Mouse (Mus musculus): ENCODE results near the gene Fam221b. TPM values are rescaled to one million over a fixed set of nuclear protein-coding genes. Genes with fewer than 3 reads are reported as not detected.

The Fam221b gene
- polyA plus RNA-seq, 1 experiment from 2014 or later: 2.4 TPM

DNA sequence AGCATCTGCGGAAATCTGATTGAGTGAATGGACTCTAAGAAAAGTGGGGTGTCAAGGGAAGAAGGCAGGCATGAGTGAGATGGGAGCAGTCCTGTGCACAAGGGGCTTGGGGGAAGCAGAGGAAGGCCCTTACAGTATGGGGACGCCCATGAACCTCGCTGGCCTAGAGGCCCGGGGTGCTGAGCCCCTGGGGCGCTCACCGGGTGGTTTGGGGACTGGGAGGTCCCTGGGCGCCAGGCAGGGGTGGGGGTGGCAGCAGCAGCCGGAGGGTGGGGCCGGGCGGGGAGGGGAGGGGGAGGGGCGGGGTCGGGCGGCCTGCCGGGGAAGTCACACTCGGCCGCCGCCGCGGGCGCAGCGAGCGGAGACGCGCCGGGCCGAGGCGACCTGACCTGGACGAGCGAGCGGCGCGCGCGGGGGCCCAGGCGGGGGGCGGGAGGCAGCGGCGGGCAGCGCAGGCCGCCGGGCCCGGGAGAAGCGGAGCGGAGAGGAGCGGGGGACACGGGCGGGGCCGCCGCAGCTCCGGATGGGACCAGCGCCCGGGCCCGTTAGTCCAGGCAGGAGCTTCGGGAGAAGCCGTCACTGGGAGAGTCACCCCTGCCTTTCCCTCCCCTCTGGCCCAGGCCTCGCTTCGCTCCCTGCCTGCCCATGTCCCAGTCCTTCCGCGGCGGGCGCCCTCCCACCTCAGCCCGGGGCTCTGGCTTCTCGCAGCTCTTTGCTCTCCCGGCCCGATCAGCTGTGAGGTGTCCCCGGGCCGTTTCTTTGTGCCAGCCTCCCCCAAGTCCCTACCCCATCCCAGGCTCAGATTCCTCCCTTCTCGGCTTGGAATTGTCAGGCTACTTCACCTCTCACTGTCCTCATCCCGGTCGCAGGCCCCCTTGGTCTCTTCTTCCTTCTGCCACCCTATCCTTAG lies 37.6 kb downstream of the Fam221b start, which contains the start of gene Npr2:
Npr2 (plus strand) TSS at position 890 of the 910 bp plus-strand sequence.
- ATAC-seq (ENCODE audit: low read depth): peak; percentile 66
- Histone ChIP-seq H3K9ac (peak within 1 kb of the TSS; percentile 92), H3K4me2 (peak within 1 kb of the TSS; percentile 86), H3K9me3 (no peaks in the 10 kb centered on the region), H3K4me3 (peak within 1 kb of the TSS; percentile 64), H3K4me1 (replicated peaks) (peaks cover 61% of the 10 kb centered on the region), H3K27ac (replicated peaks) (peak within 1 kb of the TSS; percentile 95), H3K36me3 (no peaks in the 10 kb centered on the region), H3K27me3 (no peaks in the 10 kb centered on the region)
- WGBS: 1% methylated on average over 28 of the region's 70 CpGs

DNA sequence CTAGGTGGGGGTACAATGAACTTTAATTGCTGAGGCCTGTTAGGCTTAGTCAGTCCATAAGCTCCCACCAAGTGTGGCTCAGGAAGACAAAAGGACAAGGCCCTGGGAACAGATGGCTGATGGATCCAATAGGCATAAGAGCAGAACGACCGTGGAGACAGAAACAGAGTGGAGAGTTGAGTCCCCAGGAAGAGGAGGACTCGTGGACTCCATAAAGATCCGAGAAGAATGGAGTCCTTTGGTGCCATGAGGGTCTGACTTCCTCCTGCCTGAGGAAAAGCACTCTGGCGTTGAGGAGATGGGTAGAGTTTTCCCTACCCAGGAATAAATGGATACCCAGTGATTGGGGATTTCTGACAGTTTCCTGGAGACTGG lies 38.3 kb downstream of the Fam221b start:
- peak; percentile 24 for ATAC-seq (ENCODE audit: low read depth)
- 12% methylated on average over 5 of the region's 5 CpGs for WGBS
- peak overlapping the region; percentile 92; the same call in 1 of the 2 replicates for H3K9ac ChIP-seq

DNA sequence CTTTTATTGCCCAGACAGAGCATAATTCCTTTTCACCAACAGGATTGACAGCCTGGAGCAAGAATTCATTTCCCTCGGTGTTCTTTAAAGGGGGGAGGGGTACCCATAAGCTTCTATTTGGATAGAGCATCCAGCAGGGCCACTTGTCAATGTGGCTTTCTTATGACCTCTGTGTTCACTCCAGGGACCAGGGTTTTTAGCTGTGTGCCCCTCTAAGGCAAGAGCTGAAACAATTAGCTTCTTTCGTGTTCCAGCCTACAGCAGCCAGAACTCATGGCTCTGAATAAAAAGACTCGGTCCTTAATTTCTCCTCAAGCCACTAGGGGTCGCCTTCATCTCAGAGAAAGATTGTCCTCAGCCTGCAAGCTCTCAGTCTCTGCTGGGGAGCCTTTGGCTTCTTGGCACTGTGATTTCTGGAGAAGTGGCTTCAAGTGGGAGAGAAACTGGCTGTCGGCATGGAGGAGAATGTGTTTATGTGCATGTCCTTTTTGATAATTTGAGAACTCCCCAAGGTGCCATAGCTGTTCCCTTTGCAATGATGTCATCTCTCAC lies 38.8 kb downstream of the Fam221b start:
- peak overlapping the region; percentile 60 for H3K9ac ChIP-seq
- peak; percentile 55 for ATAC-seq (ENCODE audit: low read depth)
- peak overlapping the region; percentile 86 for H3K4me2 ChIP-seq
- H3K36me3 ChIP-seq: no peaks in the 10 kb centered on the region
- peaks cover 51% of the 10 kb centered on the region for H3K4me1 ChIP-seq (replicated peaks)
- 1% methylated on average over 5 of the region's 5 CpGs for WGBS
- peaks cover 6% of the 10 kb centered on the region for H3K9me3 ChIP-seq
- peak overlapping the region; percentile 95 for H3K27ac ChIP-seq (replicated peaks)
- no peak overlapping the region for H3K4me3 ChIP-seq
- no peaks in the 10 kb centered on the region for H3K27me3 ChIP-seq

More for the DNA sequence above, 38.3 kb downstream of the Fam221b start:
- H3K9me3 ChIP-seq: peaks cover under 1% of the 10 kb centered on the region; the same call in 1 of the 2 replicates
- no peaks in the 10 kb centered on the region for H3K36me3 ChIP-seq
- peak overlapping the region; percentile 95 for H3K27ac ChIP-seq (replicated peaks)
- peak overlapping the region; percentile 86 for H3K4me2 ChIP-seq
- no peaks in the 10 kb centered on the region for H3K27me3 ChIP-seq
- H3K4me3 ChIP-seq: peak overlapping the region; percentile 64
- peaks cover 57% of the 10 kb centered on the region for H3K4me1 ChIP-seq (replicated peaks)

DNA sequence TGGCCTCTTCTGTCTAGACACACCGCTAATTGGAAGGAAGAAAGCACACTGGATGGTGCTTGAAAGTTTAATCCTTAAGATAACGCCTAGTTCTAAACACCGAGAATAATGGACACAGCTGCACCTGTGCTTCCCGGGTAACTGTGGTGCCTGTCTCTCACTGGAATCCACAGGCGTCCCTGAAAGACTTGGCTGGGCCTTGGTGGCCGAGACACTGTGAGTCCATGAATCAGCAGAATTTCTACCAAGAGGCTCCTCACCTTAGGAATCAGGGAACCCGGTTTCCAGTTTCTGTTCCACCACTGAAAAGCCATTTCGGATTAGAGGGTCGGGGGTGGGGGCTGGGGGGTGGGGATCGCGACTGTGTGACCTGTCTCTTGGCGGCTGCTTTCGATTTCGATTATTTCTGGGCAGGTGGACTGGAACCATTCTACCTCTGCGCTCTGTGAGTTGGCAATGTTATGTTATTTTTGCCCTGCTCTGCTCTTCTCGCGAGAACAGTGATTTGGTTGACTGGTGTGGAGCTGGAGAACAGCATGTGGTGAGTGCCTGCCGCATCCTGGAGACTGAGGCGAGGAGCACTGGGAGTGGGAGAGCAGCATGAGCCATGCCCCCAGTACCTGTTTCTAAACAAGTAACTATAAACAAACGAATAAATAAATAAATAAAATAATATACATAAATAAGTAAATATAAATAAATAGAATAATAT lies 39.7 kb downstream of the Fam221b start:
- Histone ChIP-seq H3K27ac (replicated peaks) (no peak overlapping the region; the same call in 1 of the 2 replicates), H3K36me3 (no peaks in the 10 kb centered on the region), H3K4me2 (peak overlapping the region; percentile 6; the same call in 1 of the 2 replicates), H3K9me3 (peaks cover 10% of the 10 kb centered on the region), H3K9ac (no peak overlapping the region), H3K4me1 (replicated peaks) (peaks cover 43% of the 10 kb centered on the region), H3K4me3 (no peak overlapping the region), H3K27me3 (no peaks in the 10 kb centered on the region)
- ATAC-seq (ENCODE audit: low read depth): no peak
- 42% methylated on average over 20 of the region's 20 CpGs for WGBS

DNA sequence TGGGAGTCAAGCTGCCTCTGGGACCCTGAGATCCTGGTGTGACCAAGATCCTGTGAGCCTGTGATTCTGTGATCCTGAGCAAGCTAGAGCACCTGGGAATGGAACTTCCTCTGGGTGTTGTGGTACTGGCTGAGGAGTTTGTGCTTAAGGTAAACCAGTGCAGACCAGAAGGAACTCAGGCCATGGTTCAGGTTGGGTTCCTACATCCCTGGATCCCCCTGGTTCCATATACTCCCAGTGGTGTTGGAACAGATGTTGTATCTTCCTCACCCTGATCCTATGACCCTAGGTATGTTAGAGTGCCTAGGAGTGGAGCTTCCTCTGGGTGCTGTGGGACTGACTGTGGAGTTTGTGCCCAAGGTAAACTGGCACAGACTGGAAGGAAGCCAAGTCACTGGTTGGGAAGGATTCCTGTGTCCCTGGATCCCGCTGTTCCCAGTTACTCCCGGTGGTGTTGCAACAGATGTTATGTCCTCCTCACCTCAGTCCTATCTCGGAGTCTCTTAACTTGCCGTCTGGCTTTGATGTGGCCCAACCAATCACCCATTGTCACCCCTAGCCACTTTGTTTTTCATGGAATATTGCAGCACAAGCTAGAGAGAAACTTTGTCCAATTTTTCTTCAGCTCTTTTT lies 48.7 kb downstream of the Fam221b start:
- ATAC-seq (ENCODE audit: low read depth): no peak
- Histone ChIP-seq H3K27ac (replicated peaks) (no peak overlapping the region), H3K36me3 (no peaks in the 10 kb centered on the region), H3K4me3 (no peak overlapping the region), H3K4me1 (replicated peaks) (no peaks in the 10 kb centered on the region), H3K4me2 (no peak overlapping the region), H3K9me3 (peaks cover 6% of the 10 kb centered on the region), H3K9ac (no peak overlapping the region), H3K27me3 (no peaks in the 10 kb centered on the region)
- 85% methylated on average over 4 of the region's 4 CpGs for WGBS

DNA sequence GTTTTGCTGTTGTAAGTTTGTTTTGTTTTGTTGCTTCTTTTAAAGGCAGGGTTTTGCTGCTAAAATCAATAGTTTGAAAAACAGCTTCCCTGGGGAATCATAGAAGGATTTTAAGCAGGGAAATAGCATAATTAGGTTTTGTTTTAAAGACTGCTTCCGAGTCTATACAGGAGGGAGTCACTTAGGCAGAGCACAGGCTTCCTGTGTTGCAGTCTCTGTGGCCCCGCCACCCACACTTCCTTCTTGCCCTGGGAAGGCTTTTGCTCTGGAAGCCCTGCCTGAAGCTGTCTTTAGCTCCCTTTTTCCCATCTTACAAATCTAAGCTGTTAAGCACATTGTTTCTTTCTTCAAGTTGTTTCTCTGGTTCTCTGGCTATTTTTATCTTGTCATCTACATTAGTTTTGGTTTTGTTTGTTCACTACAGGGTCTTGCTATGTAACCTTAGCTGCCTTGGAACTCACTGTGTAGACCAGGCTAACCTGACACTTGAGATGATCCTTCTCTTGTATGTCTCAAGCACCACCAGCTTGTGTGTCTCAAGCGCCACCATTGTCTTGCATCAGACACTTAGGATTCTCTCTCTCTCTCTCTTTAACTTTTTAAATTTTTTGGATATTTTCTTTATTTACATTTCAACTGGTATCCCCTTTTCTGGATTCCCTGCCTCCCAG lies 55.8 kb downstream of the Fam221b start:
- H3K4me2 ChIP-seq: no peak overlapping the region
- 71% methylated on average over 3 of the region's 3 CpGs for WGBS

DNA sequence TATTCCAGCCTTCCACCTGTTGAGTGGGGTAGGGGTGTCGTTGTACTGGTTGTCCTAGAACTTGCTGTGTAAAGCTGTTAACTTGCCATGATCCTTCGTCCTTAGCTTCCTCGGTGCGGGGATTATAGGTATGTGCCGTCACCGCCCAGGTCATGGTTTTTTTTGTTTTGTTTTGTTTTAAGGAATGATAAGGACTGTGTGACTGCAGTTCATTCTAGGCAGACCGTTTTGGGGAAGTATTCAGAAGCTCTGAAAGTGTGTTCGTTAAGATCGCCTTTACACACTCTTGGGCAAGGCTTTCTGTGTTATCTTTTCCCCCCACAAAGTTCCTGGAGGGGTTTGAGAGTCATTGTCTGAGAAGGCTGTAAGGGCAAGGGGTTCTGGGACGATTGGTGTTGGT lies 56.4 kb downstream of the Fam221b start:
- Histone ChIP-seq H3K27me3 (no peaks in the 10 kb centered on the region), H3K27ac (replicated peaks) (no peak overlapping the region), H3K36me3 (no peaks in the 10 kb centered on the region), H3K4me2 (no peak overlapping the region), H3K9me3 (no peaks in the 10 kb centered on the region), H3K9ac (no peak overlapping the region), H3K4me1 (replicated peaks) (no peaks in the 10 kb centered on the region), H3K4me3 (no peak overlapping the region)
- WGBS: 75% methylated on average over 10 of the region's 10 CpGs
- no peak for ATAC-seq (ENCODE audit: low read depth)

More for the DNA sequence above, 55.8 kb downstream of the Fam221b start:
- H3K4me3 ChIP-seq: no peak overlapping the region
- H3K4me1 ChIP-seq (replicated peaks): no peaks in the 10 kb centered on the region
- ATAC-seq (ENCODE audit: low read depth): no peak
- H3K36me3 ChIP-seq: no peaks in the 10 kb centered on the region
- H3K9me3 ChIP-seq: no peaks in the 10 kb centered on the region
- no peak overlapping the region for H3K27ac ChIP-seq (replicated peaks)
- H3K27me3 ChIP-seq: no peaks in the 10 kb centered on the region
- no peak overlapping the region for H3K9ac ChIP-seq

Small RNAs within 50 kb of the gene (microRNA-seq; reads per million reads assigned to microRNA genes)
- gene Gm25262: not detected

Other genes with a start within 250 kb of the Fam221b start
- 0.32 and 0.59 TPM in 2 replicates for gene Fam166b, start 240.0 kb downstream of the Fam221b start, polyA plus RNA-seq (2015; fragmentation: Nextera tagmentation; extraction: Ambion mirVana)
- 10.8 and 14.4 TPM in 2 replicates for gene Tesk1, start 227.2 kb downstream of the Fam221b start, polyA plus RNA-seq (2015; fragmentation: Nextera tagmentation; extraction: Ambion mirVana)
- gene Cd72, start 214.5 kb downstream of the Fam221b start, polyA plus RNA-seq (2015; fragmentation: Nextera tagmentation; extraction: Ambion mirVana): 2.8 and 3.7 TPM in 2 replicates
- gene Sit1, start 185.4 kb downstream of the Fam221b start, polyA plus RNA-seq (2015; fragmentation: Nextera tagmentation; extraction: Ambion mirVana): not detected in 2 replicates
- 65.5 and 73.1 TPM in 2 replicates for gene Ccdc107, start 176.2 kb downstream of the Fam221b start, polyA plus RNA-seq (2015; fragmentation: Nextera tagmentation; extraction: Ambion mirVana)
- 10.0 and 10.4 TPM in 2 replicates for gene Arhgef39, start 169.4 kb downstream of the Fam221b start, polyA plus RNA-seq (2015; fragmentation: Nextera tagmentation; extraction: Ambion mirVana)
- 0.33 and 0.56 TPM in 2 replicates for gene Car9, start 162.2 kb downstream of the Fam221b start, polyA plus RNA-seq (2015; fragmentation: Nextera tagmentation; extraction: Ambion mirVana)
- gene Tpm2, start 145.4 kb downstream of the Fam221b start, polyA plus RNA-seq (2015; fragmentation: Nextera tagmentation; extraction: Ambion mirVana): 29.0 and 77.1 TPM in 2 replicates
- 88.9 and 89.1 TPM in 2 replicates for gene Creb3, start 106.8 kb downstream of the Fam221b start, polyA plus RNA-seq (2015; fragmentation: Nextera tagmentation; extraction: Ambion mirVana)
- 64.4 and 69.6 TPM in 2 replicates for gene Tln1, start 106.5 kb downstream of the Fam221b start, polyA plus RNA-seq (2015; fragmentation: Nextera tagmentation; extraction: Ambion mirVana)
- 23.9 and 28.0 TPM in 2 replicates for gene Rgp1, start 90.4 kb downstream of the Fam221b start, polyA plus RNA-seq (2015; fragmentation: Nextera tagmentation; extraction: Ambion mirVana)
- 47.8 and 50.8 TPM in 2 replicates for gene Gba2, start 90.3 kb downstream of the Fam221b start, polyA plus RNA-seq (2015; fragmentation: Nextera tagmentation; extraction: Ambion mirVana)
- 2.2 TPM in 1 of 2 replicates, not detected in the other for gene Msmp, start 84.7 kb downstream of the Fam221b start, polyA plus RNA-seq (2015; fragmentation: Nextera tagmentation; extraction: Ambion mirVana)
- 26.9 and 27.8 TPM in 2 replicates for gene Npr2, start 37.2 kb downstream of the Fam221b start, polyA plus RNA-seq (2015; fragmentation: Nextera tagmentation; extraction: Ambion mirVana)
- gene Spag8, start 15.6 kb downstream of the Fam221b start, polyA plus RNA-seq (2015; fragmentation: Nextera tagmentation; extraction: Ambion mirVana): 3.5 and 4.1 TPM in 2 replicates
- 76.8 and 84.9 TPM in 2 replicates for gene Hint2, start 12.7 kb downstream of the Fam221b start, polyA plus RNA-seq (2015; fragmentation: Nextera tagmentation; extraction: Ambion mirVana)
- gene Tmem8b, start 174 bp downstream of the Fam221b start, polyA plus RNA-seq (2015; fragmentation: Nextera tagmentation; extraction: Ambion mirVana): 13.5 and 15.6 TPM in 2 replicates
- gene Olfr70, start 31.7 kb upstream of the Fam221b start, polyA plus RNA-seq (2015; fragmentation: Nextera tagmentation; extraction: Ambion mirVana): not detected in 2 replicates
- gene Olfr71, start 41.1 kb upstream of the Fam221b start, polyA plus RNA-seq (2015; fragmentation: Nextera tagmentation; extraction: Ambion mirVana): 0.14 TPM in 1 of 2 replicates, not detected in the other
- 0.43 and 0.47 TPM in 2 replicates for gene Hrct1, start 58.0 kb upstream of the Fam221b start, polyA plus RNA-seq (2015; fragmentation: Nextera tagmentation; extraction: Ambion mirVana)
- not detected in 2 replicates for gene Spaar, start 60.9 kb upstream of the Fam221b start, polyA plus RNA-seq (2015; fragmentation: Nextera tagmentation; extraction: Ambion mirVana)
- gene Olfr159, start 101.9 kb upstream of the Fam221b start, polyA plus RNA-seq (2015; fragmentation: Nextera tagmentation; extraction: Ambion mirVana): not detected in 2 replicates
- not detected in 2 replicates for gene Olfr156, start 154.8 kb upstream of the Fam221b start, polyA plus RNA-seq (2015; fragmentation: Nextera tagmentation; extraction: Ambion mirVana)
- not detected in 2 replicates for gene Olfr157, start 171.1 kb upstream of the Fam221b start, polyA plus RNA-seq (2015; fragmentation: Nextera tagmentation; extraction: Ambion mirVana)
- not detected in 2 replicates for gene Olfr155, start 182.4 kb upstream of the Fam221b start, polyA plus RNA-seq (2015; fragmentation: Nextera tagmentation; extraction: Ambion mirVana)
- gene Reck, start 206.4 kb upstream of the Fam221b start, polyA plus RNA-seq (2015; fragmentation: Nextera tagmentation; extraction: Ambion mirVana): 9.1 and 11.5 TPM in 2 replicates